23 mouse cellular contexts compared by ENCODE assay signal in genomic region chr4:74588761-74589160, GRCm38 (mm10).
DNase-seq lines count a peak whose midpoint lies in the region; ATAC-seq lines count a peak whose summit lies in the region.
"Had no signal": no experiment of that assay in that cellular context is flagged by ENCODE, and none has a peak within 500 bp of the region (broad histone marks: within the 10 kb centered on the region; RNA-seq: fewer than 3 reads in every experiment).

No protein-coding gene starts in this region.

- DNase-seq in heart, adult 11 months, result peak; percentile 90
- no peak for DNase-seq in heart, embryonic 10.5 days (ENCODE audit: low spot score)
- peak; percentile 61 for DNase-seq in heart, postnatal 4 days
- no peak for DNase-seq in lung, postnatal 10 days
- no peak for DNase-seq in kidney, adult 18-20 months
- DNase-seq: adrenal gland, adult 8-10 months; adrenal gland, postnatal 36 days; B cell, adult 2 months; cerebellum, adult 2 months; cerebellum, postnatal 10 days; forebrain, postnatal 0 days; gastrocnemius, adult 2 months; gastrocnemius, postnatal 25 days; kidney, adult 11 months had no signal

- H3K27ac ChIP-seq in heart, embryonic 10.5 days, result no peak overlapping the region
- H3K27ac ChIP-seq in heart, embryonic 12.5 days (ENCODE audit: poor library complexity, severe bottlenecking), result no peak overlapping the region
- peak overlapping the region; percentile 49 for H3K27ac ChIP-seq in heart, embryonic 16.5 days (ENCODE audit: low read length)
- H3K27ac ChIP-seq: embryonic facial prominence, embryonic 10.5 days; forebrain, embryonic 13.5 days; gastrocnemius, adult 2 months; hindbrain, embryonic 12.5 days had no signal

- H3K27me3 ChIP-seq in heart, embryonic 10.5 days (ENCODE audit: insufficient read depth, poor library complexity, severe bottlenecking), result no peaks in the 10 kb centered on the region
- H3K27me3 ChIP-seq in heart, embryonic 12.5 days (replicated peaks), result no peaks in the 10 kb centered on the region
- no peaks in the 10 kb centered on the region for H3K27me3 ChIP-seq in heart, embryonic 16.5 days (ENCODE audit: control insufficient read depth, insufficient read depth, low read length)
- H3K27me3 ChIP-seq: forebrain, embryonic 13.5 days; hindbrain, embryonic 12.5 days had no signal

- no peak overlapping the region for H3K9ac ChIP-seq in heart, embryonic 12.5 days
- H3K9ac ChIP-seq in heart, embryonic 16.5 days (ENCODE audit: low read length), result no peak overlapping the region
- H3K9ac ChIP-seq: forebrain, embryonic 13.5 days; forebrain, postnatal 0 days; hindbrain, embryonic 12.5 days had no signal

- H3K9me3 ChIP-seq in heart, embryonic 10.5 days, result no peaks in the 10 kb centered on the region
- no peaks in the 10 kb centered on the region for H3K9me3 ChIP-seq in heart, embryonic 12.5 days (replicated peaks)
- H3K9me3 ChIP-seq in heart, embryonic 16.5 days (replicated peaks; ENCODE audit: control insufficient read depth, low read length), result no peaks in the 10 kb centered on the region
- H3K9me3 ChIP-seq: embryonic facial prominence, embryonic 10.5 days; forebrain, embryonic 13.5 days; G1E; hindbrain, embryonic 12.5 days had no signal

- ATAC-seq in heart, embryonic 12.5 days (ENCODE audit: insufficient number of reproducible peaks, low FRiP score), result peak; percentile 36; the same call in 1 of the 2 replicates
- ATAC-seq in heart, embryonic 16.5 days (replicated peaks; ENCODE audit: extremely low read depth, insufficient read depth, low FRiP score), result peak; percentile 85
- ATAC-seq: CD4-positive, CD25-positive, alpha-beta regulatory T cell, adult 4 months; forebrain, embryonic 13.5 days; forebrain, postnatal 0 days; hindbrain, embryonic 16.5 days; inflammation-experienced regulatory T-cells, adult 6 months had no signal

- no peak overlapping the region for H3K4me2 ChIP-seq in heart, embryonic 12.5 days
- no peak overlapping the region for H3K4me2 ChIP-seq in heart, embryonic 16.5 days (ENCODE audit: low read depth, low read length)
- H3K4me2 ChIP-seq: forebrain, embryonic 13.5 days; hindbrain, embryonic 12.5 days had no signal

- no peak overlapping the region for H3K4me3 ChIP-seq in heart, embryonic 10.5 days
- H3K4me3 ChIP-seq in heart, embryonic 12.5 days, result no peak overlapping the region
- H3K4me3 ChIP-seq in heart, embryonic 16.5 days (ENCODE audit: low read length), result no peak overlapping the region
- H3K4me3 ChIP-seq: embryonic facial prominence, embryonic 10.5 days; forebrain, embryonic 13.5 days; gastrocnemius, adult 2 months; hindbrain, embryonic 12.5 days had no signal

- H3K4me1 ChIP-seq in heart, embryonic 10.5 days, result no peaks in the 10 kb centered on the region
- H3K4me1 ChIP-seq in heart, embryonic 12.5 days (replicated peaks), result no peaks in the 10 kb centered on the region
- no peaks in the 10 kb centered on the region for H3K4me1 ChIP-seq in heart, embryonic 16.5 days (ENCODE audit: control insufficient read depth, insufficient read depth, low read length)
- H3K4me1 ChIP-seq: embryonic facial prominence, embryonic 10.5 days; forebrain, embryonic 13.5 days; hindbrain, embryonic 12.5 days had no signal

- H3K36me3 ChIP-seq in heart, embryonic 10.5 days, result no peaks in the 10 kb centered on the region
- no peaks in the 10 kb centered on the region for H3K36me3 ChIP-seq in heart, embryonic 12.5 days
- H3K36me3 ChIP-seq in heart, embryonic 16.5 days (ENCODE audit: control insufficient read depth, insufficient read depth), result no peaks in the 10 kb centered on the region
- H3K36me3 ChIP-seq: embryonic facial prominence, embryonic 10.5 days; G1E; hindbrain, embryonic 12.5 days had no signal

Comparison
In these comparisons a context has a peak if more than half of its experiments do, and no peak if none do; other contexts are left out.
1. DNase-seq: peak in heart, adult 11 months (single experiment) and heart, postnatal 4 days (single experiment); none in heart, embryonic 10.5 days (single experiment), lung, postnatal 10 days (single experiment) and kidney, adult 18-20 months (single experiment).